Mouse (Mus musculus) spleen, postnatal 4 days (tissue): Measurements from ENCODE around the gene Nsfl1c.

Experiments used
- DNase-seq, 2 experiments: peaks; one replicate each; pipeline ENCODE4 v3.0.0; 2022; ENCODE audit warnings: low spot score in 2 of 2

Gene Nsfl1c

DNA sequence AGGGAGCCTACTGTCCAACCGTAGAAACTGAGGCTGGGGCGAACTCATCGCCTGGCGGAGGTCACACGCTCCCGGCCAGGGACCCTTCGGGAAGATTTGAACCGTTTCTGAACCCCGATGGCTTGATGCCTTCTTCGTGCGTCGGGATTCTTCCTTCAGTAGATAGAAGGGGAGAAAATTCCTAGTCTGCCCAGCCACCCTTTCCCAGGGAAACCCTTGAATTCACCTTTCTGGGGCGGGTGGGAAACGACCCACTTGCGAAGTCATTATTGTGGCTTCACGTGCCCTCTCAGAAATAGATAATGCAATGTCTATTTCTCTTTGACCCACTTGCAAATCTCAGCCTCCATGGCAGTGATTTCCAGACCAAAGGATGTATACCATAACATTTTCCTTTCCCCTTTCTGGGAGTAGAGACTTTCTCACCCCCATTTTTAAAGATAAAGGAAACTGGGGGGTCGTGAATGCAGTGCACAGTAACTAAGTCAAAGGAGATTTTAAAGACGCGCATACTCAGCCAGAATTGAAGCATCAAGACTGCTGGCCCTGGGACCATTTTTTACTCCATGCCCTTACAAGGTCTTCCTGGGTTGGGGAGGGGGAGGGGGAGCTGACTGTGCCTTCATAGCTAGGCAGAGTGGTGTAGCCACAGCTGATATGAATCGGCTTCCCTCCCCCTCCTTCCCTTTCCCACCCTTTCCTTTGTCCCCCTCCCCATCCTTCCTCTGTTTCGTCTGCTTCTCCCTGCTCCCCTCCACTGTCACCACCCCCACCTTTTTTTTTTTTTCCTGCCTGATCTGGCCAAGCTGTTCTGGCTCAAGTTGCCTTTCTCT, 49.3 kb downstream of the Nsfl1c start:
- no peak for DNase-seq

DNA sequence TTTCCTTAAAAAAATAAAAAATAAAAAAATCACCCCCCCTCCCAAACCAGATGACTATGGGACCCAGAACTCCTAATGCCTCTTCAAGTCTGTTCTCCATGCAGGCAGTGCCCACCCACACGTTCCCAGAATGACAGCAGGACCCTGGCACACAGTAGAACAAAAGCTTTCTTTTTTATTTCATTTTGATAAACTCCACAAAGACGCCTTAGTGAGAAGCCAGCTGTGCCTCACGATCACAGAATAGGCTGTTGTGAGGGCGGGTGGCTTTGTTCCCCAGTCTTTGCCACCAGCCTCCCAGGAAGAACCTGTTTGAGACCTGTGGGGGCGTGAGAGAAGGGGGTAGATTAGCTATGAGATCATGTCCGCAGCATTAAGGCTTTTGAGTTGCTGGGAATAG, 50.7 kb downstream of the Nsfl1c start:
- no peak for DNase-seq

DNA sequence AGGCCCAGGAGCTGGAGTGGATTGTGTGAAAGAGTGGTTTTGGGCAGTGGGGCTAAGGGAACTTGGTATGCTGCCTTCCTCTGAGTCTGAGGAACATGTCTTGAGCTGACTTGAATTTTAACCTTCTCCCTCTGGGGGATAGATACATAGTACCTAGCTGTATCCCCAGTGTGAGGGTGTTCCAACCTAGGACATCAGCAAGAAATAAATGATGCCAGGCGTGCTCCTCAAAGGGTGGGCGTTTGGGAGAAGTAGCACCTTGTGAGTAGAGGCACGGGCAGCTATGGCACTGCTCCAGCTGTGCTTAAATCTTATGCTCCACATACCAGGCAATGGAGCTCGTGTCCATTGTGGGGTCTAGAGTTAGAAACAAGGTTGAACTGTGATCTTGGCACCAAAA, 52.6 kb downstream of the Nsfl1c start:
- no peak for DNase-seq

DNA sequence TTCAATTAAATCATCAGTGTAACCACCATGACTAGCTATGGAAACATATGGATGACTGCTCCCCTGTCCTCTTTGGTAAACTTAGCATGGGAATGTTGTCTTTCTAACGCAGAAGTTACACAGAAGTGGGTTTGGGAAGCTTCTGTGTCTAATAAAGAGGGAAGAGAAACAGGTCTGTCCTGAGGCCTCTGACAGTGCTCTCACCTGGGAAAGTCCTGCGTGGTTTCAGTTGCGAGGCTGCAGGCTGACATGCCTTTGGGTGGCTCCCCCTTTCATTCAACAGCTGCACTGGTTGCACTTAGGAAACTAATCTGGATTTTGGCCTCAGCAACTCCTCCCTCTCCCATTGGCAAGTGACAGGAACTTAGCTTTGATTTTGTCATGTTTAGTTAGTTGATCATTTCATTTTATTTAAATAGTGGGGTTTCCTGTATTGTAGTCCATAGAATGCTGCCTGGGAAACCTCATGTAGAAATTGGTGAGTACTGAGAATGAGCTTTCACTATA, 55.7 kb downstream of the Nsfl1c start:
- DNase-seq, result no peak
